Mouse (Mus musculus) adrenal gland, adult 2 months (tissue): Measurements from ENCODE around the gene Cyp17a1. TPM values are rescaled to one million over a fixed set of nuclear protein-coding genes. Genes with fewer than 3 reads are reported as not detected.
A peak's percentile ranks its signal among the peaks of the same experiment; 100 is the strongest.

Experiments
- DNase-seq: peaks from one replicate; pipeline ENCODE4 v3.0.0; 2021
- polyA plus RNA-seq: library from polyadenylated mRNA; depleted of rRNA; stranded (reverse); fragments of >200 nt; gene quantifications from 2 replicates; pipeline ENCODE4 v1.2.3, GENCODE M21; 2012
- total RNA-seq, 2 experiments: library from RNA; stranded (reverse); gene quantifications; 2 replicates each; pipeline ENCODE4 v1.2.3; 2021

Cyp17a1 gene
- total and polyA plus RNA-seq, 3 experiments, result 0.19 to 3.0 (median 1.7) TPM

GRCm38 (mm10) chr19:46642136-46642753 lies 30.7 kb downstream of the Cyp17a1 start:
- peak; percentile 72 for DNase-seq

GRCm38 (mm10) chr19:46641420-46642085 lies 31.4 kb downstream of the Cyp17a1 start:
- DNase-seq, result peak; percentile 91

GRCm38 (mm10) chr19:46640780-46641179 lies 32.2 kb downstream of the Cyp17a1 start:
- DNase-seq, result peak; percentile 52

- DNase-seq, result peak; percentile 48
These were observed 33.5 kb downstream of the Cyp17a1 start for GRCm38 (mm10) chr19:46639496-46639895.

- DNase-seq, result peak; percentile 9
These were observed 33.9 kb downstream of the Cyp17a1 start for GRCm38 (mm10) chr19:46639053-46639452.

GRCm38 (mm10) chr19:46637598-46637997 lies 35.4 kb downstream of the Cyp17a1 start:
- DNase-seq, result peak; percentile 11

- peak; percentile 48 for DNase-seq
These were observed 37.2 kb downstream of the Cyp17a1 start for GRCm38 (mm10) chr19:46635766-46636165.

GRCm38 (mm10) chr19:46631637-46632036 lies 41.3 kb downstream of the Cyp17a1 start:
- DNase-seq, result no peak

GRCm38 (mm10) chr19:46629807-46630206 lies 43.2 kb downstream of the Cyp17a1 start:
- DNase-seq, result no peak

- DNase-seq, result peak; percentile 93
These were observed 44.6 kb downstream of the Cyp17a1 start for GRCm38 (mm10) chr19:46628403-46628802.

GRCm38 (mm10) chr19:46625519-46625918 lies 47.5 kb downstream of the Cyp17a1 start:
- no peak for DNase-seq

GRCm38 (mm10) chr19:46625015-46625414 lies 48.0 kb downstream of the Cyp17a1 start:
- no peak for DNase-seq

GRCm38 (mm10) chr19:46623790-46624772 lies 48.9 kb downstream of the Cyp17a1 start:
- no peak for DNase-seq

GRCm38 (mm10) chr19:46623194-46623667 lies 49.7 kb downstream of the Cyp17a1 start:
- no peak for DNase-seq

- no peak for DNase-seq
These were observed 50.2 kb downstream of the Cyp17a1 start for GRCm38 (mm10) chr19:46622659-46623193.

- DNase-seq, result no peak
These were observed 51.5 kb downstream of the Cyp17a1 start for GRCm38 (mm10) chr19:46621236-46622183.

- no peak for DNase-seq
These were observed 52.8 kb downstream of the Cyp17a1 start for GRCm38 (mm10) chr19:46620016-46620808.

GRCm38 (mm10) chr19:46619518-46619917 lies 53.5 kb downstream of the Cyp17a1 start:
- DNase-seq, result no peak

- peak; percentile 60 for DNase-seq
These were observed 54.0 kb downstream of the Cyp17a1 start for GRCm38 (mm10) chr19:46619001-46619400.

GRCm38 (mm10) chr19:46618322-46618721 lies 54.6 kb downstream of the Cyp17a1 start:
- no peak for DNase-seq
